Mouse (Mus musculus): Measurements from ENCODE around the gene Gm49373. TPM values are rescaled to one million over a fixed set of nuclear protein-coding genes. Genes with fewer than 3 reads are reported as not detected.

Gm49373 gene
- 0.41 and 1.8 TPM in 2 replicates for polyA plus RNA-seq (2014; fragmentation: Nextera tagmentation; extraction: Ambion mirVana)

GRCm38 (mm10) chr9:21073044-21073840 lies at the start of gene Gm49373, which contains the start of gene Fdx1l:
Gm49373 (minus strand) TSS chr9:21073096.
Fdx1l (minus strand) TSS chr9:21073614.
- peak; percentile 96 for ATAC-seq
- DNase-seq (ENCODE audit: low spot score): peak; percentile 94
- whole genome bisulfite sequencing: 3% methylated on average over 58 of the region's 58 CpGs
- Histone ChIP-seq H3K4me2 (ENCODE audit: low read length) (peak within 1 kb of the TSS; percentile 92), H3K9me3 (replicated peaks; ENCODE audit: control insufficient read depth, low read length) (no peaks in the 10 kb centered on the region), H3K27me3 (replicated peaks; ENCODE audit: control insufficient read depth, insufficient read depth, low read length) (no peaks in the 10 kb centered on the region), H3K4me3 (ENCODE audit: low read depth, low read length) (peak within 1 kb of the TSS; percentile 82), H3K9ac (ENCODE audit: low read length) (peak within 1 kb of the TSS; percentile 85), H3K27ac (ENCODE audit: low read depth, low read length) (peak within 1 kb of the TSS; percentile 11; the same call in 1 of the 2 replicates), H3K4me1 (ENCODE audit: control insufficient read depth, insufficient read depth, low read length) (peaks cover 8% of the 10 kb centered on the region), H3K36me3 (ENCODE audit: control insufficient read depth, insufficient read depth, low read length) (peaks cover 43% of the 10 kb centered on the region)

- DNase-seq (ENCODE audit: low spot score) (no peak), ATAC-seq (no peak)
- H3K27me3 ChIP-seq (replicated peaks; ENCODE audit: control insufficient read depth, insufficient read depth, low read length): no peaks in the 10 kb centered on the region
- 94% methylated on average over 16 of the region's 16 CpGs for WGBS
- H3K4me3 ChIP-seq (ENCODE audit: low read depth, low read length): no peak overlapping the region
- H3K4me2 ChIP-seq (ENCODE audit: low read length): no peak overlapping the region
- peaks cover 31% of the 10 kb centered on the region for H3K36me3 ChIP-seq (ENCODE audit: control insufficient read depth, insufficient read depth, low read length)
- no peaks in the 10 kb centered on the region for H3K9me3 ChIP-seq (replicated peaks; ENCODE audit: control insufficient read depth, low read length)
- H3K4me1 ChIP-seq (ENCODE audit: control insufficient read depth, insufficient read depth, low read length): no peaks in the 10 kb centered on the region
- H3K9ac ChIP-seq (ENCODE audit: low read length): no peak overlapping the region
- H3K27ac ChIP-seq (ENCODE audit: low read depth, low read length): no peak overlapping the region
Observed at GRCm38 (mm10) chr9:21121483-21121882, 48.6 kb upstream of the Gm49373 start.

- DNase-seq (ENCODE audit: low spot score): no peak
- no peak overlapping the region for H3K9ac ChIP-seq (ENCODE audit: low read length)
- 81% methylated on average over 6 of the region's 6 CpGs for WGBS
- no peaks in the 10 kb centered on the region for H3K4me1 ChIP-seq (ENCODE audit: control insufficient read depth, insufficient read depth, low read length)
- H3K27ac ChIP-seq (ENCODE audit: low read depth, low read length): no peak overlapping the region
- H3K36me3 ChIP-seq (ENCODE audit: control insufficient read depth, insufficient read depth, low read length): peaks cover 13% of the 10 kb centered on the region
- H3K4me2 ChIP-seq (ENCODE audit: low read length): no peak overlapping the region
- H3K4me3 ChIP-seq (ENCODE audit: low read depth, low read length): no peak overlapping the region
- H3K27me3 ChIP-seq (replicated peaks; ENCODE audit: control insufficient read depth, insufficient read depth, low read length): no peaks in the 10 kb centered on the region
- no peak for ATAC-seq
- no peaks in the 10 kb centered on the region for H3K9me3 ChIP-seq (replicated peaks; ENCODE audit: control insufficient read depth, low read length)
Observed at GRCm38 (mm10) chr9:21117073-21117472, 44.2 kb upstream of the Gm49373 start.

- Histone ChIP-seq H3K27ac (ENCODE audit: low read depth, low read length) (no peak overlapping the region), H3K36me3 (ENCODE audit: control insufficient read depth, insufficient read depth, low read length) (peaks cover 4% of the 10 kb centered on the region), H3K4me1 (ENCODE audit: control insufficient read depth, insufficient read depth, low read length) (no peaks in the 10 kb centered on the region), H3K4me2 (ENCODE audit: low read length) (no peak overlapping the region), H3K9me3 (replicated peaks; ENCODE audit: control insufficient read depth, low read length) (no peaks in the 10 kb centered on the region), H3K27me3 (replicated peaks; ENCODE audit: control insufficient read depth, insufficient read depth, low read length) (no peaks in the 10 kb centered on the region), H3K4me3 (ENCODE audit: low read depth, low read length) (no peak overlapping the region), H3K9ac (ENCODE audit: low read length) (no peak overlapping the region)
- WGBS: 83% methylated on average over 8 of the region's 8 CpGs
- ATAC-seq (no peak), DNase-seq (ENCODE audit: low spot score) (no peak)
Observed at GRCm38 (mm10) chr9:21115105-21115504, 42.2 kb upstream of the Gm49373 start.

GRCm38 (mm10) chr9:21114190-21114589 lies 41.3 kb upstream of the Gm49373 start:
- Histone ChIP-seq H3K27me3 (replicated peaks; ENCODE audit: control insufficient read depth, insufficient read depth, low read length) (no peaks in the 10 kb centered on the region), H3K9me3 (replicated peaks; ENCODE audit: control insufficient read depth, low read length) (no peaks in the 10 kb centered on the region), H3K36me3 (ENCODE audit: control insufficient read depth, insufficient read depth, low read length) (no peaks in the 10 kb centered on the region), H3K9ac (ENCODE audit: low read length) (no peak overlapping the region), H3K4me3 (ENCODE audit: low read depth, low read length) (no peak overlapping the region), H3K4me1 (ENCODE audit: control insufficient read depth, insufficient read depth, low read length) (no peaks in the 10 kb centered on the region), H3K27ac (ENCODE audit: low read depth, low read length) (no peak overlapping the region), H3K4me2 (ENCODE audit: low read length) (no peak overlapping the region)
- DNase-seq (ENCODE audit: low spot score): no peak
- no peak for ATAC-seq
- WGBS: 88% methylated on average over 7 of the region's 7 CpGs

GRCm38 (mm10) chr9:21113751-21114150 lies 40.9 kb upstream of the Gm49373 start:
- DNase-seq (ENCODE audit: low spot score) (no peak), ATAC-seq (no peak)
- Histone ChIP-seq H3K4me3 (ENCODE audit: low read depth, low read length) (no peak overlapping the region), H3K4me1 (ENCODE audit: control insufficient read depth, insufficient read depth, low read length) (no peaks in the 10 kb centered on the region), H3K9me3 (replicated peaks; ENCODE audit: control insufficient read depth, low read length) (no peaks in the 10 kb centered on the region), H3K27me3 (replicated peaks; ENCODE audit: control insufficient read depth, insufficient read depth, low read length) (no peaks in the 10 kb centered on the region), H3K9ac (ENCODE audit: low read length) (no peak overlapping the region), H3K36me3 (ENCODE audit: control insufficient read depth, insufficient read depth, low read length) (no peaks in the 10 kb centered on the region), H3K27ac (ENCODE audit: low read depth, low read length) (no peak overlapping the region), H3K4me2 (ENCODE audit: low read length) (no peak overlapping the region)
- WGBS: 91% methylated on average over 6 of the region's 6 CpGs

GRCm38 (mm10) chr9:21107607-21108237 lies 34.8 kb upstream of the Gm49373 start:
- Histone ChIP-seq H3K4me3 (ENCODE audit: low read depth, low read length) (no peak overlapping the region), H3K36me3 (ENCODE audit: control insufficient read depth, insufficient read depth, low read length) (0 out of 2 replicates have a peak, but pooled peaks cover 3% of the 10 kb centered on the region), H3K9ac (ENCODE audit: low read length) (no peak overlapping the region), H3K27ac (ENCODE audit: low read depth, low read length) (no peak overlapping the region), H3K4me1 (ENCODE audit: control insufficient read depth, insufficient read depth, low read length) (no peaks in the 10 kb centered on the region), H3K9me3 (replicated peaks; ENCODE audit: control insufficient read depth, low read length) (no peaks in the 10 kb centered on the region), H3K4me2 (ENCODE audit: low read length) (no peak overlapping the region), H3K27me3 (replicated peaks; ENCODE audit: control insufficient read depth, insufficient read depth, low read length) (no peaks in the 10 kb centered on the region)
- DNase-seq (ENCODE audit: low spot score) (no peak), ATAC-seq (no peak)
- WGBS: 40% methylated on average over 23 of the region's 23 CpGs

GRCm38 (mm10) chr9:21105760-21106564 lies 33.1 kb upstream of the Gm49373 start:
- Histone ChIP-seq H3K36me3 (ENCODE audit: control insufficient read depth, insufficient read depth, low read length) (peaks cover 3% of the 10 kb centered on the region; the same call in 1 of the 2 replicates), H3K4me2 (ENCODE audit: low read length) (no peak overlapping the region)
- 86% methylated on average over 5 of the region's 5 CpGs for WGBS

More at GRCm38 (mm10) chr9:21105760-21106564, 33.1 kb upstream of the Gm49373 start:
- DNase-seq (ENCODE audit: low spot score): no peak
- H3K4me1 ChIP-seq (ENCODE audit: control insufficient read depth, insufficient read depth, low read length): no peaks in the 10 kb centered on the region
- no peak overlapping the region for H3K9ac ChIP-seq (ENCODE audit: low read length)
- no peak overlapping the region for H3K4me3 ChIP-seq (ENCODE audit: low read depth, low read length)
- H3K27ac ChIP-seq (ENCODE audit: low read depth, low read length): no peak overlapping the region
- no peak for ATAC-seq
- no peaks in the 10 kb centered on the region for H3K27me3 ChIP-seq (replicated peaks; ENCODE audit: control insufficient read depth, insufficient read depth, low read length)
- H3K9me3 ChIP-seq (replicated peaks; ENCODE audit: control insufficient read depth, low read length): no peaks in the 10 kb centered on the region

All from forebrain, embryonic 14.5 days (tissue).